Mouse (Mus musculus) E14TG2a.4 (cell line): Measurements from ENCODE around the gene Snap91.

Experiments used
- CTCF ChIP-seq: conservative IDR thresholded peaks from 2 replicates; pipeline ENCODE4 v1.5.1; 2014; ENCODE audit warnings: low read length
- NANOG ChIP-seq: IDR thresholded peaks from 2 replicates; pipeline ENCODE4 v1.6.1; 2014; ENCODE audit warnings: borderline replicate concordance, low read length, mixed read lengths
- POU5F1 ChIP-seq: IDR thresholded peaks from 2 replicates; pipeline ENCODE4 v1.6.1; 2014; ENCODE audit warnings: low read length, borderline replicate concordance

DNA sequence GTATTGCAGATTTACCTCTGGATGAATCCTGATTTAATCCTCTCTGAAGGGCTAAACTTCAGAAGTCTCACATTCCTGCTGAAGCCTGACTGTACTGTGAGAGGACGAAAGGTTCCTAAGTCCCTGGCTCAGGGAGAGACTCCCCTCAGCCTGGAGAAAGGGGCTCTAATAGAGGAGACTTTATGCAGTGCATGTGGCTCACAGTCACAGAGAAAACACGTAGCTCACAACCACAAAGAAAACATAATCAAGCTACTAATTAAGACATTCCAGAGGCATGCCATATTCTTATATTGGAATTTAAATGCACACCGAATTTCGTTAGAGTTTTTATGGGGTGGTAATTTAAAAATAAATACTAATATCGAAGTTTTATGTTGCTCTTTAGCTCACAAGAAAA lies 61.1 kb downstream of the Snap91 start:
- no peak for TF ChIP-seq CTCF
- no peak for TF ChIP-seq POU5F1
- TF ChIP-seq NANOG, result no peak
